In the genomic region with DNA sequence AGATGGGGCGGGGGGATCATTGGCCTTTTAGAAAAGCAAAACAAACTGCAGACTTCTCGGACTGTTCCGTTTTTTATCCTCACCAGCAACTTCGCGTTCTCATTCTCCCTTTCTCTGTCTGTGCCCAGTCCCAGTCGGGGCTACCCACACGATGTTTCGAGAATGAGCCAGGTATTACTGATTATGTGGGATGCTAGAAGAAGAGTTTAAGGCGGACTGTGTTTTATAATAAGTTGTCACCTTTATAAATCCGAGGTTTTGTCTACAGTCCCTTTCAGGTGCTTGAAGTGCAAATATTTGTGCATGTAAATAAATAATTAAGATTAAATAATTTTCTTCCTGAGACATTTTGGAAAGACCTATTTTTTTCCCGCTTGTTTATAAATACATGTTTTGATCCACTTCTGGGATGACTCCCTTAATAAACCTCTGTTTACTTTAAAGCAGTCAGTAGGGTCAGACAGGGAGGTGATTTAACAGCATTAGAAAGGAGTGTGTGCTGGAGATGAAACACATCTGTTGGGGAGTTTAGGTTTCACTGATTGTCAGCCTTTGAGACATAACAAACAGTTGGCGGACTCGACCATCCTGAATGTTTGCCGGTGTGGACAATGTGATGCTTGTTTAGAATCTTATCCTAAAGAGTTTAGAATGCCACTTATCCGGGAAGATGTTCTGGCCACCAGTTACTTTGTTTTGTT, we compare ENCODE assay signal across 8 mouse cellular contexts. TPM values are rescaled to one million over a fixed set of nuclear protein-coding genes. Genes with fewer than 3 reads are reported as not detected.
DNase-seq lines count a peak whose midpoint lies in the region; ATAC-seq and TF ChIP-seq lines count a peak whose summit lies in the region.

No protein-coding gene starts in this region.

- peak; percentile 12 for DNase-seq in neural tube, embryonic 11.5 days (ENCODE audit: low spot score)
- DNase-seq in neural tube, embryonic 10.5 days (ENCODE audit: extremely low spot score, low spot score), result no peak
- no peak for DNase-seq in urinary bladder, postnatal 36 days (ENCODE audit: low spot score in 2 of 2)
- no peak for DNase-seq in right cerebral cortex, adult 2 months (ENCODE audit: low spot score in 2 of 2)
- no peak for DNase-seq in left cerebral cortex, postnatal 14 days (ENCODE audit: low spot score in 2 of 2)

- intact Hi-C loops in left cerebral cortex, postnatal 14 days (cut with DNase I), result loop anchor here (2.0 to 10.0 kb wide), 3 partner anchors 86 to 208 kb away; a partner anchor contains a TSS

- H3K9ac ChIP-seq in neural tube, embryonic 11.5 days (ENCODE audit: low read length), result peak overlapping the region; percentile 62
- H3K9ac ChIP-seq in limb, embryonic 13.5 days, result peak overlapping the region; percentile 84
- peak overlapping the region; percentile 63 for H3K9ac ChIP-seq in stomach, embryonic 14.5 days (replicated peaks; ENCODE audit: low read depth, low read length)

- H3K9me3 ChIP-seq in neural tube, embryonic 11.5 days (ENCODE audit: control insufficient read depth, low read length), result no peaks in the 10 kb centered on the region
- H3K9me3 ChIP-seq in limb, embryonic 13.5 days, result no peaks in the 10 kb centered on the region
- H3K9me3 ChIP-seq in stomach, embryonic 14.5 days (ENCODE audit: control insufficient read depth, low read depth, low read length), result no peaks in the 10 kb centered on the region

- no peaks in the 10 kb centered on the region for H3K27me3 ChIP-seq in neural tube, embryonic 11.5 days (ENCODE audit: control insufficient read depth, insufficient read depth, low read length)
- H3K27me3 ChIP-seq in limb, embryonic 13.5 days, result no peaks in the 10 kb centered on the region
- H3K27me3 ChIP-seq in stomach, embryonic 14.5 days (ENCODE audit: control insufficient read depth, insufficient read depth, low read length), result no peaks in the 10 kb centered on the region

- H3K36me3 ChIP-seq in neural tube, embryonic 11.5 days (ENCODE audit: control insufficient read depth, insufficient read depth, low read length), result no peaks in the 10 kb centered on the region
- no peaks in the 10 kb centered on the region for H3K36me3 ChIP-seq in limb, embryonic 13.5 days
- H3K36me3 ChIP-seq in stomach, embryonic 14.5 days (ENCODE audit: control insufficient read depth, insufficient read depth, low read length), result no peaks in the 10 kb centered on the region

- H3K27ac ChIP-seq in neural tube, embryonic 11.5 days (ENCODE audit: low read depth, low read length), result 0 out of 2 replicates have a peak overlapping the region, but pooled peaks have one; percentile 35
- H3K27ac ChIP-seq in embryonic fibroblast, embryonic 13.5 days (ENCODE audit: insufficient read depth, low read length), result no peak overlapping the region
- H3K27ac ChIP-seq in limb, embryonic 13.5 days, result peak overlapping the region; percentile 85
- peak overlapping the region; percentile 73; the same call in 1 of the 2 replicates for H3K27ac ChIP-seq in stomach, embryonic 14.5 days (ENCODE audit: low read length)

- no peak for TF ChIP-seq POLR2A in embryonic fibroblast, embryonic 13.5 days (IDR thresholded peaks at IDR 0.05; ENCODE audit: low read depth, low read length)

- peak overlapping the region; percentile 61 for H3K4me3 ChIP-seq in neural tube, embryonic 11.5 days (ENCODE audit: low read depth, low read length)
- H3K4me3 ChIP-seq in embryonic fibroblast, embryonic 13.5 days (ENCODE audit: insufficient read depth, low read length), result peak overlapping the region; percentile 63
- H3K4me3 ChIP-seq in limb, embryonic 13.5 days, result peak overlapping the region; percentile 77
- H3K4me3 ChIP-seq in stomach, embryonic 14.5 days (ENCODE audit: low read depth, low read length), result peak overlapping the region; percentile 75

- H3K4me1 ChIP-seq in neural tube, embryonic 11.5 days (ENCODE audit: control insufficient read depth, insufficient read depth, low read length), result peaks cover 6% of the 10 kb centered on the region
- peaks cover 3% of the 10 kb centered on the region; the same call in 1 of the 2 replicates for H3K4me1 ChIP-seq in embryonic fibroblast, embryonic 13.5 days (ENCODE audit: control insufficient read depth, insufficient read depth, low read length)
- peaks cover 11% of the 10 kb centered on the region for H3K4me1 ChIP-seq in limb, embryonic 13.5 days
- peaks cover 5% of the 10 kb centered on the region; the same call in 1 of the 2 replicates for H3K4me1 ChIP-seq in stomach, embryonic 14.5 days (ENCODE audit: control insufficient read depth, insufficient read depth, low read length)

- no peak for ATAC-seq in neural tube, embryonic 11.5 days (ENCODE audit: insufficient read depth, low FRiP score, low TSS enrichment)
- ATAC-seq in limb, embryonic 13.5 days (ENCODE audit: low FRiP score, low read depth), result no peak
- ATAC-seq in stomach, embryonic 14.5 days (ENCODE audit: insufficient number of reproducible peaks, insufficient read depth, low FRiP score, low read depth), result no peak

- peak overlapping the region; percentile 83 for H3K4me2 ChIP-seq in neural tube, embryonic 11.5 days (ENCODE audit: low read depth)
- peak overlapping the region; percentile 81 for H3K4me2 ChIP-seq in limb, embryonic 13.5 days (replicated peaks)
- H3K4me2 ChIP-seq in stomach, embryonic 14.5 days (replicated peaks; ENCODE audit: low read depth, low read length), result peak overlapping the region; percentile 69

- WGBS in neural tube, embryonic 11.5 days, result 13% methylated on average over 15 of the region's 15 CpGs
- WGBS in limb, embryonic 13.5 days, result 10% methylated on average over 15 of the region's 15 CpGs
- WGBS in stomach, embryonic 14.5 days, result 4% methylated on average over 15 of the region's 15 CpGs

- TF ChIP-seq CTCF in embryonic fibroblast, embryonic 13.5 days (IDR thresholded peaks at IDR 0.05; ENCODE audit: borderline replicate concordance, insufficient read depth, low read length), result no peak

RNA-seq across cellular contexts. Expression of a gene that starts 0.9 kb away (rescaled TPM):
- 68.0 and 69.1 TPM in 2 replicates for polyA plus RNA-seq in neural tube, embryonic 11.5 days (2014; fragmentation: Nextera tagmentation; extraction: Ambion mirVana)
- 66.3 and 74.1 TPM in 2 replicates for polyA plus RNA-seq in embryonic fibroblast, embryonic 13.5 days (2011; ENCODE audit: insufficient read length, low read depth, missing spikeins)
- 93.9 and 96.5 TPM in 2 replicates for polyA plus RNA-seq in limb, embryonic 13.5 days (2015; fragmentation: Nextera tagmentation; extraction: Ambion mirVana)
- polyA plus RNA-seq in stomach, embryonic 14.5 days (2014; fragmentation: Nextera tagmentation; extraction: Ambion mirVana), result 73.6 and 74.5 TPM in 2 replicates
- total RNA-seq in left cerebral cortex, postnatal 14 days (2021), result 10 to 100 TPM; 82.4 to 88.7 TPM
